In the genomic region with DNA sequence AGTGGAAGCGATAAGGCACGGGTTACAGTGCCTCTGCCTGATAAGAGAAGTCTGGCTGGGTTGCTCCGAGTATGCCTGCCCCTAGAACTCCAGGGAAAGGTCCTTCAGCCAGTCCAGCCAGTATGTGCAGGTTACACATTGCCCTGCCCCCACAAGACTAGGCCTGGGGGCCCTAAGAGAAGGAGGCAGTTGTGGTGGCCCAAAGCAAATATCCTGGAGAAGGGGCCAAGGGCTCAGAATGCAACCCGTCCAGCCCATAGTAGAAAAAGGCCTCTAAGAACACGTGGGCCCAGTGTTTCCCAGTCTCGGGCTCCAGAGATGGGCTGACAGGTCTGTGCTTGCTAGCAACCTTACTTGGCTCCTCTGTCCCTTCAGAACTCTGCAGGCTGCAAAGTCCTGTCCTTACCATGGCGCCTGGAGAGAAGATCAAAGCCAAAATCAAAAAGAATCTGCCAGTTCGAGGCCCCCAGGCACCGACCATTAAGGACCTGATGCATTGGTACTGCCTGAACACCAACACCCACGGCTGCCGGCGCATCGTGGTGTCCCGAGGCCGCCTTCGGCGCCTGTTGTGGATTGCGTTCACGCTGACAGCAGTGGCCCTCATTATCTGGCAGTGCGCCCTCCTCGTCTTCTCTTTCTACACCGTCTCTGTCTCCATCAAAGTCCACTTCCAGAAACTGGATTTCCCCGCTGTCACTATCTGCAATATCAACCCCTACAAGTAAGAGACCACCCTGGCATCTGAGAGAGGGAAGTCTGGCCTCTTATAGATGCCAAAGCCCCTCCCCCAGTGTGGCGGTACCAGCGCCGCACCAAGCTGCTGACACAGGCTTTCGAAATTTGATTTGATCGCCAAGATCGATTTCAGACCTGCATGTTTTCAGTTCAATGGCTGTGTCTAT, we compare ENCODE assay signal across 12 mouse cellular contexts. TPM values are rescaled to one million over a fixed set of nuclear protein-coding genes. Genes with fewer than 3 reads are reported as not detected.
DNase-seq lines count a peak whose midpoint lies in the region; ATAC-seq lines count a peak whose summit lies in the region.
"Had no signal": no experiment of that assay in that cellular context is flagged by ENCODE, and none has a peak within 500 bp of the region (broad histone marks: within the 10 kb centered on the region; RNA-seq: fewer than 3 reads in every experiment).

No protein-coding gene starts in this region.

- no peak for DNase-seq in heart, adult 8-10 months (ENCODE audit: low spot score)
- DNase-seq in right cerebral cortex, postnatal 4 days: peak; percentile 14
- DNase-seq in right cerebral cortex, postnatal 14 days: no peak
- no peak for DNase-seq in frontal cortex, postnatal 36 days (ENCODE audit: low spot score in 2 of 2)
- DNase-seq in embryo, embryonic 10.5 days (ENCODE audit: low spot score): no peak
- DNase-seq in spleen, postnatal 10 days (ENCODE audit: low spot score in 2 of 2): no peak
- DNase-seq: thymus, postnatal 4 days had no signal

- H3K4me1 ChIP-seq in heart, embryonic 12.5 days (replicated peaks): peaks cover 20% of the 10 kb centered on the region
- no peaks in the 10 kb centered on the region for H3K4me1 ChIP-seq in lung, embryonic 16.5 days (replicated peaks; ENCODE audit: control insufficient read depth, insufficient read depth, low read length)

- 0 out of 2 replicates have a peak overlapping the region, but pooled peaks have one; percentile 3 for H3K4me2 ChIP-seq in heart, embryonic 12.5 days
- peak overlapping the region; percentile 34; the same call in 1 of the 2 replicates for H3K4me2 ChIP-seq in lung, embryonic 16.5 days (ENCODE audit: low read depth, low read length)

- H3K9ac ChIP-seq in heart, embryonic 12.5 days: no peak overlapping the region
- no peak overlapping the region for H3K9ac ChIP-seq in lung, embryonic 16.5 days (ENCODE audit: low read length)

- ATAC-seq in heart, embryonic 12.5 days (ENCODE audit: insufficient number of reproducible peaks, low FRiP score): no peak
- ATAC-seq in lung, embryonic 16.5 days (ENCODE audit: low read depth): peak; percentile 35; the same call in 1 of the 2 replicates
- ATAC-seq: CD4-positive, CD25-positive, alpha-beta regulatory T cell, adult 4 months; inflammation-experienced regulatory T-cells, adult 6 months had no signal

- H3K4me3 ChIP-seq in heart, embryonic 12.5 days: no peak overlapping the region
- H3K4me3 ChIP-seq in lung, embryonic 16.5 days (ENCODE audit: low read length): no peak overlapping the region
- H3K4me3 ChIP-seq: myocyte had no signal

- whole genome bisulfite sequencing in heart, embryonic 12.5 days: 36% methylated on average over 29 of the region's 29 CpGs
- WGBS in lung, embryonic 16.5 days: 43% methylated on average over 29 of the region's 29 CpGs

- no peaks in the 10 kb centered on the region for H3K36me3 ChIP-seq in heart, embryonic 12.5 days
- H3K36me3 ChIP-seq in lung, embryonic 16.5 days (ENCODE audit: control insufficient read depth, insufficient read depth, low read length): no peaks in the 10 kb centered on the region

- no peaks in the 10 kb centered on the region for H3K9me3 ChIP-seq in heart, embryonic 12.5 days (replicated peaks)
- no peaks in the 10 kb centered on the region for H3K9me3 ChIP-seq in lung, embryonic 16.5 days (ENCODE audit: control insufficient read depth, low read length)

- H3K27ac ChIP-seq in heart, embryonic 12.5 days (ENCODE audit: poor library complexity, severe bottlenecking): no peak overlapping the region
- peak overlapping the region; percentile 9; the same call in 1 of the 2 replicates for H3K27ac ChIP-seq in lung, embryonic 16.5 days (ENCODE audit: low read length)

- H3K27me3 ChIP-seq in heart, embryonic 12.5 days (replicated peaks): peaks cover 46% of the 10 kb centered on the region
- peaks cover 11% of the 10 kb centered on the region for H3K27me3 ChIP-seq in lung, embryonic 16.5 days (ENCODE audit: control insufficient read depth, insufficient read depth, low read depth, low read length)

RNA-seq across cellular contexts. Expression of a gene that starts 3.5 kb away (rescaled TPM):
- not detected in 2 replicates for polyA plus RNA-seq in heart, embryonic 12.5 days (2016; fragmentation: Nextera tagmentation; extraction: Ambion mirVana)
- not detected for total RNA-seq in heart, adult 8-10 months (2022)
- 11.5 and 13.9 TPM in 2 replicates for polyA plus RNA-seq in lung, embryonic 16.5 days (2015; fragmentation: Nextera tagmentation; extraction: Ambion mirVana)
- polyA plus RNA-seq: CD4-positive, CD25-positive, alpha-beta regulatory T cell, adult 4 months; inflammation-experienced regulatory T-cells, adult 6 months; myocyte had no signal

RNA-seq across cellular contexts. Expression of a gene that starts 30.7 kb away (rescaled TPM):
- 1.9 and 2.4 TPM in 2 replicates for polyA plus RNA-seq in heart, embryonic 12.5 days (2016; fragmentation: Nextera tagmentation; extraction: Ambion mirVana)
- total RNA-seq in heart, adult 8-10 months (2022): 10 to 100 TPM in 2 of 4 experiments, 1 to 10 TPM in 2; 8.8 to 11.3 (median 10.2) TPM
- 1.7 and 2.0 TPM in 2 replicates for polyA plus RNA-seq in lung, embryonic 16.5 days (2015; fragmentation: Nextera tagmentation; extraction: Ambion mirVana)

Comparison
In these comparisons a context has a peak if more than half of its experiments do, and no peak if none do; other contexts are left out.
1. RNA of a gene that starts 3.5 kb away (polyA plus RNA-seq): 11.5 to 13.9 TPM in lung, embryonic 16.5 days; not detected in heart, embryonic 12.5 days; every median in the first group is over 10 times any median in the second.